Mouse (Mus musculus) heart, postnatal 25 days (tissue): Measurements from ENCODE around the gene Ttll12. TPM values are rescaled to one million over a fixed set of nuclear protein-coding genes. Genes with fewer than 3 reads are reported as not detected.

Source experiments
- DNase-seq: peaks from one replicate; pipeline ENCODE4 v3.0.0; 2022; ENCODE audit warnings: low spot score
- intact Hi-C: fragments of 180-260 bp; cut with DNase I; formaldehyde crosslinking; loops from one replicate; pipeline ENCODE4 v1.15.1; 2025
- total RNA-seq, 2 experiments: library from RNA; stranded (reverse); gene quantifications; 2 replicates each; pipeline ENCODE4 v1.2.3; 2021

Ttll12 gene
- total RNA-seq, 2 experiments from 2014 or later: 5.5 to 6.1 TPM

GRCm38 (mm10) chr15:83566006-83566405 is 29.0 kb downstream of the Ttll12 start:
- intact Hi-C loops: no loop called here
- DNase-seq: no peak

DNA sequence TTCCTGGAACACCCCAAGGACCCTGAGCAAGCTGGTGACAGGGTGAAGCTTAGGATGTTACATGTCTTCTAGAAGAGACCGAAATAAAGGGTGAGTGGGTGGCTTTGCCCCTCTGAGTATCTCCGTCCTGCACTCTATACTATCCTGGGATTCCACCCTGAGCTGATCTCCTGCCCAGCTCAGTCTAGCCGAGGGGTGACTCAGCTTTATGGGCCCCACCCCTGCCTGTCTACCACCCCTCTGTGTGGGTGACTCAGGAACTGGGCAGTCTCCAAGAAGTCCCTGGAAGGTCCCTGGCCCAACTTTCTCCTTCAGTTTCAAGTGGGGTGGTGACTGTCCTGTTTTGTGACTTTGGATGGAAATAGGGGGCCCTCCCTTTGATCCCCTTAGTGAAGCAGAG is 29.5 kb downstream of the Ttll12 start:
- DNase-seq: peak; percentile 56
- intact Hi-C loops: no loop called here

GRCm38 (mm10) chr15:83563857-83564651 is 30.9 kb downstream of the Ttll12 start:
- intact Hi-C loops: no loop called here
- DNase-seq: peak; percentile 32

DNA sequence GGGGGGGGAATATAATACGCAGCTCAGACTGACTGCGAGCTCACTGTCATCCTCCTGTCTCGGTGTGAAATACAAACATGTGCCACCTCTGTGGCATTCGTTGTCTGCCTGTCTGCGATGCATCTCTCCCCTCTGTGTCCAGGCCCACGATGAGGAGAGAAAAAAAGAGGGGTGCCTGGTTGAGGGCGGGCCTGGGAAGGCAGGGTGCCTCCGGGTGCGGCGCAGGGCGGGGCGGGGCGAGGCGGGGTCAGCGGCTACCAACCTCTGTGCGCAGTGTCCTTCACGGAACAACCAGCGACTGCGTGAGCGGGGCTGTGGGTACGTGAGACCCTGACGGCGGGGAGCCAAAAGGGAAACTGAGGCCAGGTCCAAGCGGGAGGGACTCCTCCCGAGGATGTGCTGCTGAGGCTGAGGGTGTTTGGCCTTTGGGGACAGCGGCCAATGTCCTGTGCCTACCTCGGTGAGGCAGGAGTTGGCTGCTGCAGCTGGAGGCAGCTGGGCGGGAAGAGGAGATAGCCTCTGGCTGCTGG is 31.6 kb downstream of the Ttll12 start, which contains the start of the genes Tspo and Mcat:
TSS of gene Tspo (plus strand) at position 266 of the 530 bp plus-strand sequence.
TSS of gene Mcat (minus strand) at position 461 of the 530 bp plus-strand sequence.
- DNase-seq: peak; percentile 52
- intact Hi-C loops: no loop called here

GRCm38 (mm10) chr15:83562626-83563270 is 32.2 kb downstream of the Ttll12 start:
- DNase-seq: peak; percentile 85
- intact Hi-C loops: no loop called here

DNA sequence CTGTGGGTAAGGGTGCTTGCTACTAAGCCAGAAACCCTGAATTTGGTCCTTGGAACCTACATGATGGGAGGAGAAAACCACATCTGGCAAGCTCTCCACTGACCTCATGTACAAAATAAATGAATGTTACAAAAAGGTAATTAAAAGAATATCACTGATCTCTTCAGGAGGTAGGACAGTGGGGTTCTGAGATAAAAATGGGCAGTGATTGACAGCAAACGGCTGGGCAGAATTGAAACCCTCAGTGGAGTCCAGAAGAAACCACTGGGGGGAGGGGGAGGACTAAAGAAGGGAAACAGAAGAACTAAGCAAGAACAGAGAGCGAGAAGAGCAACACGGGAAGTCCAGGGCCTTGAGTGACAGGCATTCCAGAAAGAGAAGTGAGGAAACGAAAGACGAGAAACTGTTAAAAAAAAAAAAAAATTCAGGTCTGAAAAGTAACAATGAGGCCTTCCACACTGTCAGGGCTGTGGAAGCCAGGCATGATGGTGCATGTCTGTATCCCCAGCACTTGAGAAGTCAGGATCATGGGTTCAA is 33.9 kb downstream of the Ttll12 start:
- intact Hi-C loops: no loop called here
- no peak for DNase-seq

GRCm38 (mm10) chr15:83555161-83555974 is 39.6 kb downstream of the Ttll12 start:
- intact Hi-C loops: no loop called here
- peak; percentile 74 for DNase-seq

DNA sequence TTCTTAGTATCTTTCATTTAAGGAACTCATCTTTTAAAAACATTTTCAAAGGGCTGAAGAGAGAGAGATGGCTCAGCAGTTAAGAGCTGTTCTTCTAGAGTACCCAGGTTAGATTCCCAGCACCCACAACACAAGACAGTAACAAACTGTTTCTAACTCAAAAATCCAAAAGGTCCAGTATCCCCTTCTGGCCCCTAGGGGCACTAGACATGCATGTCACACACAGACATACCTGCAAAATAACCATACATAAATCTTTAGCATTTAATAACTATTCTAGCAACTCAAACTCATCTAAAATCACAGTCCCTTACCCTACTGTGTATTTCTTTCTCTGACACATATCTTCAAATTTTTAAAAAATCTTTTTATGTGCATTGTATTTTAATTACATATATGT is 41.1 kb downstream of the Ttll12 start:
- intact Hi-C loops: loop anchor here (1.0 kb wide), 1 partner anchor 23 kb away; no protein-coding TSS in a partner anchor
- no peak for DNase-seq

DNA sequence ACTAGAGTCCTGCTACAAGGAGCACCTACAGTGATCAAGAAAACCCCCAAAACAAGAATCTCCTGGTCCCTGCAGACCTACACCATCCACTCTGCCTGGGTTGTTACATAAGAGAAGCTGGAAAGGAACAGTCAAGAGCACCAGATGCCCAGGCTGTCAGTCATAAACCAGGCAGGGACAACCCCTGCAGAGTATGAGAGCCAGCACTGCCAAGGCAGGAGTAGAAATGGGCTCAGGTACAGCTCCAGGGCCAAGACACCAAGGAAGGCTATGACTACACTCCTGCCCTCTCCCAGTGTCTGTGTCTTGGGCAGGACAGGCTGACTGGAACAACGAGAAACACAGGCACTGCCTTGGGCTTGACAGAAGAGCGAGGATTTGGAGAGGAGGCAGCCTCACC is 44.8 kb downstream of the Ttll12 start:
- DNase-seq: no peak
- intact Hi-C loops: no loop called here

GRCm38 (mm10) chr15:83547144-83547543 is 47.8 kb downstream of the Ttll12 start:
- intact Hi-C loops: no loop called here
- no peak for DNase-seq

GRCm38 (mm10) chr15:83546029-83546428 is 48.9 kb downstream of the Ttll12 start:
- intact Hi-C loops: no loop called here
- no peak for DNase-seq

DNA sequence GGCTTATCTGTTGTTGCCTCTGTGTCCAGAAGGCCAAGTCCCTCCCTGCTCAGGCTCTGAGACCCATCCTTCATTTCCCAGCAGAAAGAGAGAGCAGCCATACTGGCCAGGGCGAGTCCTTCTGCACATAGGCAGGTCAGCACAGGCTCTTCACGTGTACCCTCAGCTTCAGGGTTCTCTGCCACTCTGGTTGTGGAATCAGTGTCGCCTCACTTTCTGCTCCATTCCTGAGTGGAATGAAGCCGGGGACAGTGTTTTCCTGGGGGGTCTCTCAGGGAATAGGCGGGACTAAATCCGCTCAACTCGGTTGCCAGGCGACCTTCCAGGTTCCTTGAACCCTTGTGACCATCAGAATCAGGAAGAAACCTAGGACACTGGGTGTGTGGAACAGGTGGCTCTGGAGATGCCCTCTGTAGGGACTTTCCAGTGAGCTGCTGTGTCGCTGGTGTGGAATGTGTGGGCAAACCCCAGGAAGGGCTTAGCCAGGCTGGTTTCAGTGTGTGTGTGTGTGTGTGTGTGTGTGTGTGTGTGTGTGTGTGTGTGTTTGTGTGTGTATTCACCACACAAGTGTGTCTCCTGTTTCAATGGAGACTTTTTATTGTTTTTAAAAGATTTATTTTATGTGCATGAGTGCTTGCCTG is 53.2 kb downstream of the Ttll12 start:
- intact Hi-C loops: no loop called here
- no peak for DNase-seq

- peak; percentile 43 for DNase-seq
- intact Hi-C loops: no loop called here
Measured at GRCm38 (mm10) chr15:83539905-83540304, 55.1 kb downstream of the Ttll12 start.

GRCm38 (mm10) chr15:83538855-83539254 is 56.1 kb downstream of the Ttll12 start:
- no peak for DNase-seq
- intact Hi-C loops: no loop called here

GRCm38 (mm10) chr15:83535890-83536231 is 59.1 kb downstream of the Ttll12 start:
- DNase-seq: no peak
- intact Hi-C loops: no loop called here

DNA sequence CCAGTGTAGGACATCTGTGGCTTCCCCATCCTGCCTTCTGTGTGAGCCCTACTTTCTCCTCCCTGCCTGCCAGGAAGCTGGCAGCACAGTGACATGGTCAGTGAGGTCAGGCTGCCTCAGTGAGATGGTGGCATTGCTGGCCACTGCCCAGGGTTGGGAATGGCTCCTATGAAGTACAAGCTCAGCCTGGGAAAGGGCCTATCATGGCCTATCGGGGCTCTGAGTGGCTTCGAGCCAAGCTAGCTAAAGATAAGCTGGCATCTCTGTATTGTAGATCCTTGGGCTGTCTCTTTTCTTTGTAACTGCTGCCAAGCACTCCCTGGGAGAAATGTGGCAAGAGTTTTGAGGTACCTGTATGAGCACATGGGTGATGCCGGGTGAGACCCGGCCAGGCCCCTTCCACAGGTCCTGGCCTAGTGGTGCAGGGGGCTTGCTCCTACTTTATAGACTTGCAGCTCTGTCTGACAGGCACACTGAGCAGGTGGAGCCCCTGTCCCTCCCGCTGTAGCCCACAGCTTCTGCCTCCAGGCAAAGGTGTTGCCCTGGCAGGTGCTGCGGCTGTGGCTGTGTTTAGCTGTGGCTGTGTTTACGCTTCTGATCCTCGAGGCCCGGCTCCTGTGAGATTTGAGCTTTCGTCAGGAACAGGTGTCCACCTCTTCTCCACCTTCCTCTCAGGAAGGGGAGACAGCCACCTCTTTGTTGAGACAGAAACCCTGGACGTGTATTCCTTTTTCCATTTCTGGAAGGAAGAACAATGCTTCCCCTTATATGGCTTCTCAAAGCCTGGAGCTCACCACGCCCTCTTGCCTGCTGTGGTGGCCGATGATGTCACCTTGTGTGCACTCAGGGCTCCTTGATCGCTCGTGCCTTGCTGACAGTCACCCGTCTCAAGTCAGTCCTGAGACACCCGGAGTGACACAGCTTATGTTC is 59.7 kb downstream of the Ttll12 start:
- intact Hi-C loops: no loop called here
- no peak for DNase-seq

DNA sequence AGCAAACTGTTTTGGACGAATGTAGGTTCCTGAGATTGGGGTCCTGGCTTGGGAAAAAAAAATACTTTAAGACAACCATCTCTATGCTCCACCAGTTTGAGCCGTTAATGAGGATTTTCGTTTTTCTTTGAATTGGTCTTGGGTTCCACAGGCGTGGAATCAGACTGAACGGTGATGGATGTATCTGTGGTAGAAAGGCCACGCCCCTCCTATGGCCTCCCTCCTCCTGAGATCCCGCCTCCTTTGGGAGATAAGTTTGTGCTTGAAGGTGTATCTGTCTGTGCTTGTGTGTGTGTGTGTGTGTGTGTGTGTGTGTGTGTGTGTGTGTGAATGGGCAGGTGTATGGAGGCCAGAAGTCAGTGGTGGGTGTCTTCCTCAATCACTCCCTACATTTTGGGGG is 62.4 kb downstream of the Ttll12 start:
- intact Hi-C loops: no loop called here
- DNase-seq: no peak

DNA sequence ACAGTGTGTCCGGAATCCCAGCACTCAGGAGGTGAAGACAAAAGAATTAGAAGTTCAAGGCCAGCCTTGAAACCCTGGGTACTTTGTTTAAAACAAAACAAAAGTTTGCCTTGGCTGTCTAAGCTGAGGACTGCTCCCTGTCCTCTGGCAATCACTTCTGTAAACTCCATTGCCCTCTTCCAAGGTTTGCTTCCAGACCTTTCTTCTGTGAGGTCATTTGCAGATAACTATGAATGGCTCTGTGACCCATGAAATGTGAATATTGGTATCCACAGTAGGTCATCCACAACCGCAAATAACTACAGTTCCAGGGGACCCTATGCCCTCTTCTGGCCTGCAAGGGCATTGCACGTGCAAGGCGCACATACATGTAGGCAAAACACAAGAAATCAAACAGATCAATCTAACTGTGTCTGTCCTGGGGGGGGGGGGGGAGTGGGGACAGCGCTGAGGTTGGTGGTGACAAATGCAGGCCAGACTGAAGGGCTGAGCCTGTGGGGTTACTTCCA is 62.9 kb downstream of the Ttll12 start:
- no peak for DNase-seq
- intact Hi-C loops: loop anchor here (1.0 kb wide), 1 partner anchor 21 kb away; no protein-coding TSS in a partner anchor
